Mouse (Mus musculus) limb, embryonic 10.5 days (tissue): Measurements from ENCODE around the gene Myo9b. TPM values are rescaled to one million over a fixed set of nuclear protein-coding genes. Genes with fewer than 3 reads are reported as not detected.

Source experiments
- DNase-seq: peaks from one replicate; pipeline ENCODE4 v3.0.0-alpha.2; 2017; ENCODE audit warnings: low spot score
- H3K27ac ChIP-seq: fragments of 300-500 bp; sonication (generic); 2 replicates; pipeline ENCODE4 v1.5.1; 2016; ENCODE audit warnings: mild to moderate bottlenecking
- H3K27me3 ChIP-seq: fragments of 300-500 bp; sonication (generic); 2 replicates; pipeline ENCODE4 v1.6.1; 2016; ENCODE audit warnings: low read depth, mild to moderate bottlenecking; ENCODE audit not compliant: poor library complexity, severe bottlenecking
- H3K36me3 ChIP-seq: fragments of 300-500 bp; sonication (generic); 2 replicates; pipeline ENCODE4 v1.6.1; 2016; ENCODE audit warnings: mild to moderate bottlenecking, moderate library complexity
- H3K4me1 ChIP-seq: fragments of 300-500 bp; sonication (generic); 2 replicates; pipeline ENCODE4 v1.6.1; 2016
- H3K4me3 ChIP-seq: fragments of 300-500 bp; sonication (generic); 2 replicates; pipeline ENCODE4 v1.5.1; 2016; ENCODE audit warnings: mild to moderate bottlenecking, moderate library complexity
- H3K9me3 ChIP-seq: fragments of 300-500 bp; sonication (generic); replicated peaks from 2 replicates; pipeline ENCODE4 v1.6.1; 2016; ENCODE audit warnings: mild to moderate bottlenecking
- WGBS: fragments of 180-500 bp; shearing (Covaris S2); methylation state at CpG from one replicate; pipeline ENCODE4 v1.1.7; 2016; 5-methylcytosine and 5-hydroxymethylcytosine counted together
- polyA plus RNA-seq: library from polyadenylated mRNA; unstranded; fragments of >200 nt; fragmentation: Nextera tagmentation; extraction: Ambion mirVana; gene quantifications from 2 replicates; pipeline ENCODE4 v1.2.1, GENCODE M21; 2016

Gene Myo9b
- polyA plus RNA-seq, 1 experiment from 2014 or later = 35.4 TPM

DNA sequence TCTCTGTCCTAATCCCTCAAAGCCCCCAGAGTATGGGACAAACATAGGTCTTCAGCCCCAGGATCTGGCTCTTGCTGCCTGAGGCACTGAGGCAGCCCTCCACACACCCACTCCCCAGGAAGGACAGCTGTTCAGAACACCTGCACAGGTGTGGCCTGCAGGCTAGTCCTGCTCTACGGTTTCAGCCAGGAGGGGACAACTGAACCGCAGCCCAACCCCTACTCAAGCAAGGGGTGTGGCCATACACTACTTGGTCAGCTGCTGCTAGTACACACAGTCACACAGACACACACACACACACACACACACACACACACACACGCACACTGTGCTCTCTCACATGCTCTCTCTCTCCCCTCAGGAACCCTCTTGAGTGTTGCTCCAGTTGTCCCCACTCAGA is 111.3 kb downstream of the Myo9b start:
- peaks cover 41% of the 10 kb centered on the region for H3K4me1 ChIP-seq
- 62% methylated on average over 3 of the region's 3 CpGs for WGBS

DNA sequence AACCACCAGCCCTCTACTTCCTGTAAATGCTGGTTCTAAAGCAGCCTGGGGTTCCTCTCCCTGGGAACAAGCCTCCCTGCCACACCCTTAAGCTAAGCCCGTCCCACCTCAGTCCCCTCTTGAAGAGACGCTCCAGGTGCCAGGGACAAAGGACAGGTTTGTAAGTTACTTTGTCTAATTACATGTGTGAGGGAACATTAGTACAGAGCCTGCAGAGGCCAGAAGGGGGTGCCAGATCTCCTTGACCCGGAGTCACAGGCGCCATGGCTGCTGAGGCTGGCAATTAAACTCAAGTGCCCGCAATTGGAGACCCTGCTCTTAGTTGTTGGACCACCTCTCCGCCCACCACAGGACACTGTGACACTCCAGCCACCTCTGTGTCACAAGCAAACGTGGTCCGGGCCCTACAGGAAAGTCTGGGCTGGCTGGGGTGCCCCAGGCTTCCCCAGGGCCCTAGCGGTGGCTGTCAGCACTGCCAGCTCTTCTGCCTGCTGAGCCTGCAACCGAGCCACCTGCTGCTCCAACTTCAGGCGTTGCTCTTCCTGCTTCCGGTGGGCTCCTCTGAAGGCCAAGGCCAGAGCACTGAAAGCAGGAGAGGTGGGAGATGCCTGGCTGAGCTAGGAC is 112.8 kb downstream of the Myo9b start:
- 67% methylated on average over 12 of the region's 12 CpGs for WGBS
- no peak overlapping the region for H3K4me3 ChIP-seq
- no peak for DNase-seq
- H3K27me3 ChIP-seq = no peaks in the 10 kb centered on the region
- no peaks in the 10 kb centered on the region for H3K9me3 ChIP-seq
- peak overlapping the region; percentile 46 for H3K27ac ChIP-seq
- H3K4me1 ChIP-seq = peaks cover 27% of the 10 kb centered on the region
- H3K36me3 ChIP-seq = peaks cover 3% of the 10 kb centered on the region; the same call in 1 of the 2 replicates

More for the DNA sequence above, 111.3 kb downstream of the Myo9b start:
- Histone ChIP-seq H3K27ac (peak overlapping the region; percentile 98), H3K4me3 (no peak overlapping the region), H3K27me3 (no peaks in the 10 kb centered on the region), H3K9me3 (no peaks in the 10 kb centered on the region), H3K36me3 (peaks cover 2% of the 10 kb centered on the region)
- no peak for DNase-seq

GRCm38 (mm10) chr8:71388267-71388666 is 115.8 kb downstream of the Myo9b start:
- Histone ChIP-seq H3K36me3 (peaks cover 3% of the 10 kb centered on the region; the same call in 1 of the 2 replicates), H3K4me3 (no peak overlapping the region), H3K27ac (no peak overlapping the region), H3K27me3 (no peaks in the 10 kb centered on the region), H3K4me1 (peaks cover 20% of the 10 kb centered on the region), H3K9me3 (no peaks in the 10 kb centered on the region)
- no peak for DNase-seq
- 81% methylated on average over 1 of the region's 1 CpGs for WGBS

DNA sequence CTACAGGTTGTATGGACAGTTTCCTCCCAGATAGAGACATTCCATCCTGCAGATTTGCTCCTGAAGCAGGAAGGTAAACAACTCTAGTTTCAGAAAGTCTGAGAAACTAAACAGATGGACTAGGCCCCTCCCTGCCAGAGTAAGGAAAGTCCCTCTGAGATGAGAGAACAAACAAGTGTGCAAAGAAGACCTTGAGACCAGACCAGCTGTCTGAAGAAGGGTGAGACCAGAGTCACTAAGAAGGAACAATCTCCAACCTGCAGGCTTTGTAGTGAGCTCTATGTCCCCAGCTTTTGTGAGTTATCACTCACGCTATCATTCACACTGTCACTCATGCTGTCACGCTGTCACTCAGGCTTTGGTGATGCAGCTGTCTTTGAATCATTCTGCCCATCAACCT is 119.2 kb downstream of the Myo9b start:
- no peak overlapping the region for H3K4me3 ChIP-seq
- H3K4me1 ChIP-seq = peaks cover 23% of the 10 kb centered on the region
- WGBS = 88% methylated on average over 2 of the region's 2 CpGs
- no peaks in the 10 kb centered on the region for H3K27me3 ChIP-seq
- no peak for DNase-seq
- H3K9me3 ChIP-seq = no peaks in the 10 kb centered on the region
- H3K36me3 ChIP-seq = peaks cover 3% of the 10 kb centered on the region; the same call in 1 of the 2 replicates
- H3K27ac ChIP-seq = no peak overlapping the region

DNA sequence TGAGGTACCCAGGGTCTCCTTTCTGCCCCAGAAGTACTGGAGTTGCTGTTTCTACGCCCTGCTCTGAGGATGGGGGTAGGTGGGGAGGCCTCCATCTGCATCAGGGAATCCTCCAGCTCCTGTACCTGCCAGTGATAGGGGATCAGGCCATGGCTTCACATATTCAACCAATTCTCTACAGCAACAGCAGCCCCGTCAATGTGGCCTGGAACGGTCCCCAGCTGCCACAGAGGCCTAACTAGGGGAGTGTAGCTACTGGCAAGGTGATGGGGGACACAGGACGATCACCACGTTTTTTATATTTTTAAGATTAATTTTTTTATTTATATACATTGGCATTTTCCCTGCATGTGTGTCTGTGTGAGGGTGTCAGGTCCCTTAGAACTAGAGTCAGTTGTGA is 119.9 kb downstream of the Myo9b start:
- DNase-seq = no peak

GRCm38 (mm10) chr8:71392871-71393270 is 120.4 kb downstream of the Myo9b start:
- H3K4me3 ChIP-seq = peak overlapping the region; percentile 31
- WGBS = 14% methylated on average over 3 of the region's 3 CpGs
- H3K27ac ChIP-seq = no peak overlapping the region; the same call in 1 of the 2 replicates
- DNase-seq = no peak
- no peaks in the 10 kb centered on the region for H3K27me3 ChIP-seq
- peaks cover 3% of the 10 kb centered on the region; the same call in 1 of the 2 replicates for H3K36me3 ChIP-seq
- no peaks in the 10 kb centered on the region for H3K9me3 ChIP-seq
- peaks cover 31% of the 10 kb centered on the region for H3K4me1 ChIP-seq

More for the DNA sequence above, 119.9 kb downstream of the Myo9b start:
- H3K27ac ChIP-seq = no peak overlapping the region
- no peaks in the 10 kb centered on the region for H3K27me3 ChIP-seq
- H3K4me3 ChIP-seq = no peak overlapping the region
- H3K9me3 ChIP-seq = no peaks in the 10 kb centered on the region
- peaks cover 3% of the 10 kb centered on the region; the same call in 1 of the 2 replicates for H3K36me3 ChIP-seq
- 82% methylated on average over 5 of the region's 5 CpGs for WGBS
- peaks cover 26% of the 10 kb centered on the region for H3K4me1 ChIP-seq

GRCm38 (mm10) chr8:71394481-71394880 is 122.0 kb downstream of the Myo9b start:
- peak overlapping the region; percentile 15; the same call in 1 of the 2 replicates for H3K27ac ChIP-seq

DNA sequence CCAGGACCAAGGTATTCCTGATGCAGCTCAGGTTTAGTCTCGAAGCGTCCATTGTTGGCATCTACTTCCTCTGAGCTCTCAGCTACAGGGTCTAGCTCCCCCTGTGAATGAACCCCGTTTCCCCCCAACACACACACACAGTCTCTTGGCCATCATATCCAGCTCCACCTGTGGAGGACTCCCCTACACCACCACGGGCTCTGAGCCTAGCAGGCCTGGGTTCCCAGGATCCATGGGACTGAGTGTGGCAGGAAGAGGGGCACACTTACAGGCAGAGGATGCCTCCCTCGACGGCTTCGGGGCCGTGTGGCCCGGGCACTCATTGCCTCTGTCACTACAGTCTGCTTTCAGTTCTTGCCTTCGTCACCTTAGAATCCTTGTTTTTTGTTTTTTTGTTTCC is 122.6 kb downstream of the Myo9b start:
- H3K4me3 ChIP-seq = 0 out of 2 replicates have a peak overlapping the region, but pooled peaks have one; percentile 17
- peaks cover 20% of the 10 kb centered on the region for H3K36me3 ChIP-seq
- no peak for DNase-seq
- peaks cover 31% of the 10 kb centered on the region for H3K4me1 ChIP-seq
- H3K27ac ChIP-seq = no peak overlapping the region; the same call in 1 of the 2 replicates
- WGBS = 91% methylated on average over 10 of the region's 10 CpGs
- H3K9me3 ChIP-seq = no peaks in the 10 kb centered on the region
- no peaks in the 10 kb centered on the region for H3K27me3 ChIP-seq

More at GRCm38 (mm10) chr8:71394481-71394880, 122.0 kb downstream of the Myo9b start:
- no peaks in the 10 kb centered on the region for H3K9me3 ChIP-seq
- DNase-seq = no peak
- no peak overlapping the region for H3K4me3 ChIP-seq
- peaks cover 31% of the 10 kb centered on the region for H3K4me1 ChIP-seq
- WGBS = 82% methylated on average over 7 of the region's 7 CpGs
- peaks cover 17% of the 10 kb centered on the region for H3K36me3 ChIP-seq
- H3K27me3 ChIP-seq = no peaks in the 10 kb centered on the region

- WGBS = 89% methylated on average over 9 of the region's 9 CpGs
- H3K4me1 ChIP-seq = peaks cover 28% of the 10 kb centered on the region
- H3K27me3 ChIP-seq = no peaks in the 10 kb centered on the region
- H3K36me3 ChIP-seq = peaks cover 22% of the 10 kb centered on the region
- no peak for DNase-seq
- no peaks in the 10 kb centered on the region for H3K9me3 ChIP-seq
- H3K27ac ChIP-seq = peak within 1 kb of the TSS; percentile 88
- peak within 1 kb of the TSS; percentile 85 for H3K4me3 ChIP-seq
Observed at GRCm38 (mm10) chr8:71395629-71396028, 123.1 kb downstream of the Myo9b start, which contains the start of gene Ushbp1. TSS of gene Ushbp1 (minus strand) at chr8:71395802.

DNA sequence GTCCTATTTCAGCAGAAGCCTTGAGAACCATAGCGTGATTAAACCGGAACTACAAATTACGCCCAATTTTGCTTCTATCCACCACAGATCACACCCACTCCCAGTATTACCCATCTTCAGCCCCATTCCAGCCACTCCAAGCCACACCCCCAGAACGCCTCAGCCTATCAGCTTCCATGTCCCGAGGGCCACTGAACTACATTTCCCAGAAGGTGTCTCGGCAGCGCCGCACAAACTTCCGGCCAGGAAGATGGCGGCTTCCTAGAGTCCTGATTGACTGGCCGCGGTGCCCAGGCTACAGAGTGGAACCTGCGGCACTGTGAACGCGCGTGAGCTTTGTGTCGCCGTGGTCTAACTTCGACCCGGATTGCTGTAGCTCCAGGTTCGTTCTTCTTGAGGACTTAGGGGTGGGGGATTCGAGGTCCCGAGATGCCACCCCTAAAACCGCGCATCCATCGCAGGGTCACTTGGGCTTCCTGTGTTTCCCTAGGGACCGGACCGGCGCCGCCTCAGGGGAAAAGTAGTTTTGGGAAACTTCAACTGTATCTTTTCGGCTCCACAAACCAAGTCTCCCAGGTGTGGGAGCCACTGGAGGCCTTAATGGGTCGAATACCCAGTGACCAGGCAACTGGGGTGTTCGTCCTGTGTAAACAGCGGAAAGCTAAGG is 124.3 kb downstream of the Myo9b start, which contains the start of gene Babam1:
Babam1 (plus strand) TSS at position 223 of the 667 bp plus-strand sequence.
- Histone ChIP-seq H3K27me3 (no peaks in the 10 kb centered on the region), H3K4me1 (peaks cover 24% of the 10 kb centered on the region), H3K9me3 (no peaks in the 10 kb centered on the region), H3K27ac (peak within 1 kb of the TSS; percentile 88), H3K4me3 (peak within 1 kb of the TSS; percentile 85), H3K36me3 (peaks cover 29% of the 10 kb centered on the region)
- DNase-seq = peak; percentile 90
- WGBS = under 1% methylated on average over 34 of the region's 34 CpGs

DNA sequence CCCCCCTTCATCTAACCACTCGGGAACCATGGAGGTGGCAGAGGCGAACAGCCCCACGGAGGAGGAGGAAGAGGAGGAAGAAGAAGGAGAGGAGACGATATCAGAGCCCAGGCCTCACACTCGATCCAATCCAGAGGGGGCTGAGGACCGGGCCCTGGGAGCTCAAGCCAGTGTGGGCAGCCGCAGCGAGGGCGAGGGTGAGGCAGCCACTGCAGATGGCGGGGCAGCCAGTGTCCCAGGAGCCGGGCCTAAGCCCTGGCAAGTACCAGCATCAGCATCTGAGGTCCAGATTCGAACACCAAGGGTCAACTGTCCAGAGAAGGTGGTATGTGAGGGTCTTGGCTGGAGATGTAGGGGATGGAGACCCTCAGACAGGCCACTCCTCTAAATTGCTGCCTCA is 125.2 kb downstream of the Myo9b start:
- H3K4me3 ChIP-seq = peak overlapping the region; percentile 85
- no peaks in the 10 kb centered on the region for H3K27me3 ChIP-seq
- 85% methylated on average over 12 of the region's 12 CpGs for WGBS
- peaks cover 24% of the 10 kb centered on the region for H3K4me1 ChIP-seq
- H3K9me3 ChIP-seq = no peaks in the 10 kb centered on the region
- no peak for DNase-seq
- 0 out of 2 replicates have a peak overlapping the region, but pooled peaks have one; percentile 88 for H3K27ac ChIP-seq
- peaks cover 32% of the 10 kb centered on the region for H3K36me3 ChIP-seq

GRCm38 (mm10) chr8:71400826-71401225 is 128.3 kb downstream of the Myo9b start:
- Histone ChIP-seq H3K27me3 (no peaks in the 10 kb centered on the region), H3K4me3 (no peak overlapping the region), H3K4me1 (peaks cover 19% of the 10 kb centered on the region), H3K36me3 (peaks cover 49% of the 10 kb centered on the region), H3K9me3 (no peaks in the 10 kb centered on the region), H3K27ac (no peak overlapping the region)
- WGBS = 89% methylated on average over 2 of the region's 2 CpGs
- DNase-seq = no peak

DNA sequence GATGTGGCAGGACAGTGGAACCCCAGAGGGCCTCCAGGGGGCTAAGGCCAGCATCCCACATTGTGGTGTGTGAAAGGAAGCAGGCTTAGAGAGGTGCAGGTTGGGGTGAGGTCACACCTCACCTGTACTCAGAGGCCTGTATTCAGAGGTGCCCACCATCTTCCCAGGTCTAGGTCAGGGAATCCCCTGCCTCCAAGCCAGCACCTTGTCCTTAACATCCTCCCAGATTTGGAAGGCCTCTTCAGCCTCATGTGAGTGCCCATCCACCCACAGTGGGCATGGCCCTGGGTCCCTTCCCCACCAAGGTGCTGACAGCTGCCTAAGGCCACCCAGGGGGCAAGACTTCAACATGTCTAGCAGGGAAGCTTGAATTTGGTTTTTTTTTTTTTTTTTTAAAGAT is 128.9 kb downstream of the Myo9b start:
- no peaks in the 10 kb centered on the region for H3K27me3 ChIP-seq
- no peak overlapping the region for H3K27ac ChIP-seq
- no peaks in the 10 kb centered on the region for H3K9me3 ChIP-seq
- peaks cover 21% of the 10 kb centered on the region for H3K4me1 ChIP-seq
- peaks cover 49% of the 10 kb centered on the region for H3K36me3 ChIP-seq
- H3K4me3 ChIP-seq = no peak overlapping the region
- DNase-seq = no peak
